Mouse (Mus musculus) erythroblast, embryonic 14.5 days (primary cell): ENCODE data around the gene Lsm12.

Source experiments
- GATA1 ChIP-seq: IDR thresholded peaks from 2 replicates; pipeline ENCODE4 v1.6.1; 2012; ENCODE audit warnings: low read length, inconsistent platforms, mixed read lengths
- TAL1 ChIP-seq: IDR thresholded peaks from 3 replicates; pipeline ENCODE4 v1.6.1; 2012; ENCODE audit warnings: low read length, inconsistent platforms, mixed read lengths

DNA sequence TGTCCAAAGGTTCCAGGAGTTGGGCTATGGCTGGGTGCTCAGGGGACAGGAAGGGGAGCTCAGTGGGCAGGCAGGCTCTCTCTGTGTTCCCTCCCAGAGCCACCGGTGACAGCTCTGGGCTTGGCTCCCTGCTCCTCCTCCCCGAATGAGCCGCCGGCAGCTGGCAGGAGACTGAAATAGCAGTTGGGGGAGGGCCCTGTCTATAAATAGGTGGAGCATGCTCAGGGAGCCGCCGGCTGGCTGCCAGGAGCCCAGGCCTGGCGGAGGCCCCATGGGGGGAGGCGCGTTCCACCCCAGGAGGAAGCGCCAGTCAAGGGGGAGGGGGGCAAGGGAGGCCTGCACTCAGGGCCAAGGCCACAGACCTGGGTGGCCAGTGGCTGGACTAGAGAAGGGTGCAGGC is 33.7 kb upstream of the Lsm12 start:
- no peak for TF ChIP-seq GATA1
- TF ChIP-seq TAL1: no peak
